Mouse (Mus musculus) hindbrain, embryonic 11.5 days (tissue): ENCODE measurements around the gene Gtse1. TPM values are rescaled to one million over a fixed set of nuclear protein-coding genes. Genes with fewer than 3 reads are reported as not detected.
A peak's percentile ranks its signal among the peaks of the same experiment; 100 is the strongest.

Source experiments
- ATAC-seq: fragments of 200-750 bp; cut with Nextera tagmentation; 2 replicates; pipeline ENCODE4 v1.8.0; 2017; ENCODE audit warnings: mild to moderate bottlenecking, moderate TSS enrichment, moderate library complexity; ENCODE audit not compliant: low FRiP score
- DNase-seq: peaks from one replicate; pipeline ENCODE4 v3.0.0-alpha.2; 2015; ENCODE audit warnings: low spot score
- H3K27ac ChIP-seq: fragments of 300-500 bp; sonication (generic); 2 replicates; pipeline ENCODE4 v1.5.1; 2014; ENCODE audit warnings: mild to moderate bottlenecking, low read depth, low read length
- H3K27me3 ChIP-seq: fragments of 300-500 bp; sonication (generic); 2 replicates; pipeline ENCODE4 v1.6.1; 2014; ENCODE audit warnings: mild to moderate bottlenecking, low read length, moderate library complexity, mixed read lengths; ENCODE audit not compliant: control insufficient read depth, insufficient read depth
- H3K36me3 ChIP-seq: fragments of 300-500 bp; sonication (generic); 2 replicates; pipeline ENCODE4 v1.6.1; 2014; ENCODE audit warnings: mild to moderate bottlenecking, low read length, moderate library complexity, mixed read lengths; ENCODE audit not compliant: control insufficient read depth, insufficient read depth
- H3K4me1 ChIP-seq: fragments of 300-500 bp; sonication (generic); replicated peaks from 2 replicates; pipeline ENCODE4 v1.6.1; 2014; ENCODE audit warnings: low read length, mixed read lengths; ENCODE audit not compliant: control insufficient read depth, insufficient read depth
- H3K4me2 ChIP-seq: fragments of 300-500 bp; sonication (generic); replicated peaks from 2 replicates; pipeline ENCODE4 v1.6.1; 2014; ENCODE audit warnings: mild to moderate bottlenecking, low read depth, low read length
- H3K4me3 ChIP-seq: fragments of 300-500 bp; sonication (generic); 2 replicates; pipeline ENCODE4 v1.5.1; 2014; ENCODE audit warnings: low read depth, low read length
- H3K9ac ChIP-seq: fragments of 300-500 bp; sonication (generic); 2 replicates; pipeline ENCODE4 v1.6.1; 2014; ENCODE audit warnings: low read depth, low read length
- H3K9me3 ChIP-seq: fragments of 300-500 bp; sonication (generic); 2 replicates; pipeline ENCODE4 v1.6.1; 2016; ENCODE audit warnings: low read length; ENCODE audit not compliant: control insufficient read depth
- WGBS: fragments of 180-500 bp; shearing (Covaris S2); extraction: QIAGEN DNeasy Blood & Tissue Kit; methylation state at CpG from one replicate; pipeline ENCODE4 v1.1.7; 2014; 5-methylcytosine and 5-hydroxymethylcytosine counted together
- polyA plus RNA-seq: library from polyadenylated mRNA; unstranded; fragments of >200 nt; fragmentation: Nextera tagmentation; extraction: Ambion mirVana; gene quantifications from 2 replicates; pipeline ENCODE4 v1.2.1, GENCODE M21; 2014

Gtse1 gene
- polyA plus RNA-seq, result 26.8 and 33.9 TPM in 2 replicates

GRCm38 (mm10) chr15:85859490-85860031 lies at the start of gene Gtse1:
Gene Gtse1 (plus strand): TSS chr15:85859745.
- Histone ChIP-seq H3K4me2 (peak within 1 kb of the TSS; percentile 81), H3K9ac (peak within 1 kb of the TSS; percentile 89), H3K36me3 (0 out of 2 replicates have a peak, but pooled peaks cover 2% of the 10 kb centered on the region), H3K4me3 (peak within 1 kb of the TSS; percentile 58), H3K4me1 (peaks cover 9% of the 10 kb centered on the region), H3K27me3 (no peaks in the 10 kb centered on the region), H3K9me3 (no peaks in the 10 kb centered on the region), H3K27ac (peak within 1 kb of the TSS; percentile 53)
- under 1% methylated on average over 42 of the region's 42 CpGs for WGBS
- DNase-seq (peak; percentile 94), ATAC-seq (peak; percentile 97)

DNA sequence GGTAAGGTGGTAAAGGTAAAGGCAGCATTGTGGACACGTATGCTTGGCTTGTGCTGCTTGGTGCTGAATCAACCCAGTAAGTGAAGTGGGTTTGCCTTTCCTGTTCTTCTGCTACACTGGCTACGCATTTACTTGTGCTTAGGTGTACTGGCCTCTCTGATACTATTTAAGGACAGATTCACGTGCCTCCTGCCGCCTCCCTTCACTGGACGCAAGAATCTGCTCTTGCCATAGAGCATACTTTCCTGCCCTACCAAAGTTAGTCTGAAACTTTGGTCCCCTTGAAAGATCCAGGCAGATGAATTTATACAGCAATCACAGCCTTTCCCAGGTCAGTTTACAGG lies 49.1 kb upstream of the Gtse1 start:
- DNase-seq (no peak), ATAC-seq (no peak)
- Histone ChIP-seq H3K9me3 (no peaks in the 10 kb centered on the region), H3K36me3 (no peaks in the 10 kb centered on the region), H3K4me1 (peaks cover 2% of the 10 kb centered on the region; the same call in 1 of the 2 replicates), H3K27ac (no peak overlapping the region), H3K4me3 (no peak overlapping the region; the same call in 1 of the 2 replicates), H3K9ac (peak overlapping the region; percentile 79; the same call in 1 of the 2 replicates), H3K27me3 (no peaks in the 10 kb centered on the region), H3K4me2 (peak overlapping the region; percentile 84; the same call in 1 of the 2 replicates)
- 88% methylated on average over 5 of the region's 5 CpGs for WGBS

DNA sequence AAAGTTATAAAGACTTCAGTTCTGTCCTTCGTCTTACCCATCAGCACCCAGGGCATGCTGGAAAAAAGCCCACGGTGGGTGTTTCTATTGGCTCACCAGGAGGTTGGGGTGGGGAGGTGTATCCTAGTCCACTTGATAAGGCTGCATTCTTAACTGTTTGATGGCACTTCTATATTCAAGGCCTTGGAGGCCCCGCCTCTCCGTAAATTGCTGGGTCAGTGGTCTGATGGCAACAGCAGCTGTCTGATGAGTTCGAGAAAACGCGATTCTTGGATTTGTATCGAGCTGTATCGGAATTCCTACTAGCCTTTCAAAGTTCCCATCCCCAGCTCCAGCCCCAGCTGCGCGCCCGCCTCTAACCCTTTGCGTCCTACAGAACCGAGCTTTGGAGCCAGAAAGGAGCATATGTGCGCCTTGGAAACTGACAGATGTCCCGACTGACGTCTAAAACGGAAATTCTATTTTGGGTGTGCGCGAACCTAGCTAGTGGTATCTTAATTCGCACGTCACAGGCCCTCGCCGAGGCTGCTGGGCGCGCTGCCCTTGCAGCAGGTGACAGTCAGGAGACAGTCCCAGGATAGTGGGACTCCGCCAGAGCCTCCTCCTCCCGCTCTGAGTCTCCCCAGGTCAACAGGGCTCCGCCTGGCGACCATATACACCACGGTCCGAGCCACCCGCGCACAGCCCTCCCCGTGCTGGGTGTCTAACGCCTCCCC lies 48.6 kb upstream of the Gtse1 start:
- Histone ChIP-seq H3K4me2 (peak overlapping the region; percentile 84), H3K9ac (peak overlapping the region; percentile 79), H3K27ac (peak overlapping the region; percentile 61), H3K4me1 (peaks cover 2% of the 10 kb centered on the region; the same call in 1 of the 2 replicates), H3K4me3 (peak overlapping the region; percentile 80), H3K9me3 (no peaks in the 10 kb centered on the region), H3K27me3 (no peaks in the 10 kb centered on the region), H3K36me3 (no peaks in the 10 kb centered on the region)
- DNase-seq, result no peak
- 6% methylated on average over 35 of the region's 36 CpGs for WGBS
- ATAC-seq, result peak; percentile 90

DNA sequence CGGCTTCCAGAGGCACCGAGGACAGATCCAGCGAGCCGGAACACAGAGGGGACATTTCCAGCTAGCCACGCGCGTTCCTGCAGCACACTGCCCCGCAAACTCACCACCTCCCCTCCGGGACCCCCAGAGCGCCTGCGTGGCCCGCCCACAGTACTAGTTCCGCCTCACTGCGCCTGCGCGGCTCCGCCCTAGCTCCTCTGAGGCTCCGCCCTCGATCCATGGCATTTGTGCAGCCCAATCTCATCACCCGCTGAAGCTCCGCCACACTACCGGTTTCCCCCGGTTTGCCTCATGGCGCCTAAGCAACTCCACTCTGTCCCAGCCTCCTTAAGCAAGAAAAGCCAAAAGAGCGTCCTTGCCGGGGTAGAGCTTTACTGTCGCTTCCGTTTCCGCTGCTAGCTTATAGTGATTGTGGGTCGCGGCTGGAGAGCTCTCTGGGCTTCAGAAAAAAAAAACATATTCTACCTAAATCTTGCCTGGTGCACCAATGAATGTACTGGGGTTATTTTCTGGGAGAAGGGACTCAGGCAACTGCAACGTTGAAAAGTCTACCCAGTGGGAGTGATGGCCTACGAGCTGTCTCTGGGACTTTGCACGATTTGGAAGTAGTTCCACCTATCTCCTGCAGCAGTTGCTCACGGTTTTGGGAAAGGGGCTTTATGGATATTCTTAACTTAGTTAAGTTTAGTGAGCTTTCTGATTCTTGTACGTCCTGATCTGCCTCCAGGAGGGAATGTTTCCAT lies 47.8 kb upstream of the Gtse1 start, which contains the start of gene Cdpf1:
Gene Cdpf1, minus strand, starts transcription at position 163 of the 743 bp plus-strand sequence.
- Histone ChIP-seq H3K4me1 (peaks cover 2% of the 10 kb centered on the region; the same call in 1 of the 2 replicates), H3K36me3 (no peaks in the 10 kb centered on the region), H3K27me3 (no peaks in the 10 kb centered on the region), H3K9ac (peak within 1 kb of the TSS; percentile 79), H3K9me3 (no peaks in the 10 kb centered on the region), H3K27ac (peak within 1 kb of the TSS; percentile 61), H3K4me3 (peak within 1 kb of the TSS; percentile 80), H3K4me2 (peak within 1 kb of the TSS; percentile 84)
- DNase-seq (peak; percentile 99), ATAC-seq (peak; percentile 94)
- WGBS, result 4% methylated on average over 32 of the region's 36 CpGs

GRCm38 (mm10) chr15:85813428-85813827 lies 46.1 kb upstream of the Gtse1 start:
- no peak overlapping the region for H3K4me3 ChIP-seq
- H3K27me3 ChIP-seq, result no peaks in the 10 kb centered on the region
- H3K9me3 ChIP-seq, result no peaks in the 10 kb centered on the region
- ATAC-seq (no peak), DNase-seq (no peak)
- no peaks in the 10 kb centered on the region for H3K36me3 ChIP-seq
- WGBS, result 76% methylated on average over 10 of the region's 10 CpGs
- peaks cover 2% of the 10 kb centered on the region; the same call in 1 of the 2 replicates for H3K4me1 ChIP-seq
- no peak overlapping the region for H3K4me2 ChIP-seq
- no peak overlapping the region for H3K27ac ChIP-seq
- no peak overlapping the region for H3K9ac ChIP-seq

- Histone ChIP-seq H3K4me3 (peak within 1 kb of the TSS; percentile 46), H3K4me2 (peak within 1 kb of the TSS; percentile 90), H3K9me3 (no peaks in the 10 kb centered on the region), H3K9ac (peak within 1 kb of the TSS; percentile 66), H3K36me3 (no peaks in the 10 kb centered on the region), H3K4me1 (no peaks in the 10 kb centered on the region), H3K27me3 (peaks cover 12% of the 10 kb centered on the region), H3K27ac (no peak within 1 kb of the TSS)
- WGBS, result 2% methylated on average over 56 of the region's 65 CpGs
- ATAC-seq (0 out of 2 replicates have a peak, but pooled peaks have one; percentile 45), DNase-seq (peak; percentile 62)
These were observed 38.1 kb upstream of the Gtse1 start, which contains the start of gene Pkdrej for GRCm38 (mm10) chr15:85821203-85822010. Gene Pkdrej (minus strand): TSS chr15:85821734.

- Histone ChIP-seq H3K4me2 (peak overlapping the region; percentile 90), H3K9me3 (no peaks in the 10 kb centered on the region), H3K4me1 (no peaks in the 10 kb centered on the region), H3K4me3 (peak overlapping the region; percentile 46), H3K27ac (no peak overlapping the region), H3K27me3 (peaks cover 12% of the 10 kb centered on the region), H3K36me3 (no peaks in the 10 kb centered on the region), H3K9ac (peak overlapping the region; percentile 66; the same call in 1 of the 2 replicates)
- DNase-seq, result no peak
- 17% methylated on average over 4 of the region's 4 CpGs for WGBS
- ATAC-seq, result no peak
These were observed 37.6 kb upstream of the Gtse1 start for GRCm38 (mm10) chr15:85822011-85822359.

DNA sequence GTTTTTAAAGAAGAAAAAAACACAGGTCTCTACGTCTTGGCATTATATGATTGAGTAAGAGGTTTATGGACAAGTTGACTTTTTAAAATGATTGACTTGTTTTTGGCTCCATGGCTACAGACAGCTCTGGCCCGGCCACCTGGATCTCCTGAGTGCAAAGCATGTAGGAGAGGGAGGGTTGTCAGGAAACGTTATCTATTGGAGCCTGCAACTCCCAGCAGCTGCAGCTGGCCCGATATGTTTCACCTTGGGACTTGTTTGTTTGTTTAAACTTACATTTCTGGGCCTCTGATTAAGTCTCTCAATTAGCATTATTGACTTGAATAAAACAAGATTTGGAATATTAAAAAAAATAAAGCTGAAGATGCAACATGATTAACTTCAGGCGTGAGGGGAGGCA lies 32.9 kb upstream of the Gtse1 start:
- H3K4me2 ChIP-seq, result no peak overlapping the region
- H3K27ac ChIP-seq, result no peak overlapping the region
- H3K36me3 ChIP-seq, result no peaks in the 10 kb centered on the region
- peaks cover 4% of the 10 kb centered on the region for H3K27me3 ChIP-seq
- WGBS, result 73% methylated on average over 5 of the region's 5 CpGs
- no peak for DNase-seq
- no peaks in the 10 kb centered on the region for H3K4me1 ChIP-seq
- no peak overlapping the region for H3K9ac ChIP-seq
- no peak overlapping the region for H3K4me3 ChIP-seq
- H3K9me3 ChIP-seq, result no peaks in the 10 kb centered on the region
- no peak for ATAC-seq
